Mouse (Mus musculus): ENCODE results near the gene Suz12. TPM values are rescaled to one million over a fixed set of nuclear protein-coding genes. Genes with fewer than 3 reads are reported as not detected.

Suz12 gene
- polyA plus RNA-seq, 1 experiment from 2014 or later, result 30.1 TPM

GRCm38 (mm10) chr11:80081786-80082319 lies 88.9 kb downstream of the Suz12 start:
- 40% methylated on average over 7 of the region's 7 CpGs for WGBS
- ATAC-seq (replicated peaks; ENCODE audit: low FRiP score), result no peak
- peaks cover 24% of the 10 kb centered on the region for H3K4me1 ChIP-seq (replicated peaks; ENCODE audit: control insufficient read depth, insufficient read depth, low read length)

More at GRCm38 (mm10) chr11:80081786-80082319, 88.9 kb downstream of the Suz12 start:
- peak overlapping the region; percentile 95; the same call in 1 of the 2 replicates for H3K9ac ChIP-seq (ENCODE audit: low read depth, low read length)
- no peaks in the 10 kb centered on the region for H3K27me3 ChIP-seq (replicated peaks; ENCODE audit: control insufficient read depth, insufficient read depth, low read length)
- peak overlapping the region; percentile 74 for H3K4me3 ChIP-seq (ENCODE audit: low read depth, low read length)
- peak overlapping the region; percentile 72 for H3K4me2 ChIP-seq
- peaks cover 8% of the 10 kb centered on the region for H3K36me3 ChIP-seq (ENCODE audit: control insufficient read depth, insufficient read depth, low read length)
- no peak for DNase-seq (ENCODE audit: low spot score)
- no peaks in the 10 kb centered on the region for H3K9me3 ChIP-seq (ENCODE audit: control insufficient read depth, low read length)
- H3K27ac ChIP-seq (ENCODE audit: low read depth, low read length), result peak overlapping the region; percentile 100

Other genes with a start within 250 kb of the Suz12 start
- 75.6 and 77.5 TPM in 2 replicates for gene Utp6, start 30.7 kb upstream of the Suz12 start, polyA plus RNA-seq (2014; fragmentation: Nextera tagmentation; extraction: Ambion mirVana)
- gene Crlf3, start 87.9 kb downstream of the Suz12 start, polyA plus RNA-seq (2014; fragmentation: Nextera tagmentation; extraction: Ambion mirVana), result 99.7 and 116 TPM in 2 replicates
- gene Atad5, start 96.3 kb downstream of the Suz12 start, polyA plus RNA-seq (2014; fragmentation: Nextera tagmentation; extraction: Ambion mirVana), result 19.4 and 23.6 TPM in 2 replicates
- 31.9 and 35.2 TPM in 2 replicates for gene Tefm, start 149.1 kb downstream of the Suz12 start, polyA plus RNA-seq (2014; fragmentation: Nextera tagmentation; extraction: Ambion mirVana)
- gene Adap2, start 161.0 kb downstream of the Suz12 start, polyA plus RNA-seq (2014; fragmentation: Nextera tagmentation; extraction: Ambion mirVana), result 2.6 and 2.7 TPM in 2 replicates
- 5.7 and 5.9 TPM in 2 replicates for gene Rnf135, start 190.7 kb downstream of the Suz12 start, polyA plus RNA-seq (2014; fragmentation: Nextera tagmentation; extraction: Ambion mirVana)
- 49.4 and 54.7 TPM in 2 replicates for gene Rhot1, start 215.9 kb downstream of the Suz12 start, polyA plus RNA-seq (2014; fragmentation: Nextera tagmentation; extraction: Ambion mirVana)